ENCODE assay signal across 11 mouse cellular contexts in genomic region chr8:13548831-13549230, GRCm38 (mm10). TPM values are rescaled to one million over a fixed set of nuclear protein-coding genes. Genes with fewer than 3 reads are reported as not detected.
DNase-seq lines count a peak whose midpoint lies in the region; ATAC-seq and TF ChIP-seq lines count a peak whose summit lies in the region.
"Had no signal": no experiment of that assay in that cellular context is flagged by ENCODE, and none has a peak within 500 bp of the region (broad histone marks: within the 10 kb centered on the region; RNA-seq: fewer than 3 reads in every experiment).

No protein-coding gene starts in this region.

- H3K4me1 ChIP-seq in forebrain, postnatal 0 days (ENCODE audit: insufficient read depth), result no peaks in the 10 kb centered on the region
- H3K4me1 ChIP-seq: hindbrain, embryonic 15.5 days; neural tube, embryonic 13.5 days had no signal

- ATAC-seq in forebrain, postnatal 0 days, result no peak

- H3K4me2 ChIP-seq in forebrain, postnatal 0 days (ENCODE audit: low read depth), result no peak overlapping the region
- H3K4me2 ChIP-seq: hindbrain, embryonic 15.5 days; neural tube, embryonic 13.5 days had no signal

- WGBS in forebrain, postnatal 0 days, result 49% methylated on average over 9 of the region's 9 CpGs

- H3K4me3 ChIP-seq in forebrain, postnatal 0 days (ENCODE audit: low read depth, low read length), result no peak overlapping the region
- H3K4me3 ChIP-seq: hindbrain, embryonic 15.5 days; neural tube, embryonic 13.5 days had no signal

- H3K9me3 ChIP-seq in forebrain, postnatal 0 days (ENCODE audit: low read length), result 0 out of 2 replicates have a peak, but pooled peaks cover 5% of the 10 kb centered on the region
- H3K9me3 ChIP-seq: G1E; hindbrain, embryonic 15.5 days had no signal

- no peaks in the 10 kb centered on the region for H3K27me3 ChIP-seq in forebrain, postnatal 0 days (ENCODE audit: insufficient read depth, low read length)
- H3K27me3 ChIP-seq: hindbrain, embryonic 15.5 days; neural tube, embryonic 13.5 days had no signal

- DNase-seq in cerebellum, postnatal 14 days, result peak; percentile 60 to 64
- no peak for DNase-seq in cerebellum, postnatal 4 days (ENCODE audit: low spot score in 2 of 2)
- DNase-seq in MN1 (ENCODE audit: low spot score), result peak; percentile 18
- peak; percentile 57 for DNase-seq in gastrocnemius, postnatal 10 days
- peak; percentile 56 to 78 for DNase-seq in kidney, postnatal 25 days
- DNase-seq in ovary, adult 18-20 months (ENCODE audit: low spot score), result peak; percentile 60
- DNase-seq in retina, embryonic 14.5 days (ENCODE audit: low spot score), result no peak
- no peak for DNase-seq in forebrain, postnatal 0 days

- H3K36me3 ChIP-seq in forebrain, postnatal 0 days (ENCODE audit: insufficient read depth), result no peaks in the 10 kb centered on the region
- H3K36me3 ChIP-seq: G1E; hindbrain, embryonic 15.5 days; neural tube, embryonic 13.5 days had no signal

- no peak overlapping the region for H3K27ac ChIP-seq in forebrain, postnatal 0 days (ENCODE audit: low read depth, low read length)
- H3K27ac ChIP-seq: hindbrain, embryonic 15.5 days; neural tube, embryonic 13.5 days had no signal

- no peak for TF ChIP-seq CTCF in forebrain, postnatal 0 days (IDR thresholded peaks at IDR 0.05; ENCODE audit: low read depth)

- H3K9ac ChIP-seq in forebrain, postnatal 0 days, result no peak overlapping the region
- H3K9ac ChIP-seq: hindbrain, embryonic 15.5 days; neural tube, embryonic 13.5 days had no signal

RNA-seq across cellular contexts. Expression of gene 1700029H14Rik, which starts 13.4 kb away (rescaled TPM):
- total RNA-seq in gastrocnemius, postnatal 10 days (2021), result not detected
- total RNA-seq in forebrain, postnatal 0 days (2014; rRNA removed), result 0.14 and 0.31 TPM in 2 replicates
- polyA plus RNA-seq in forebrain, postnatal 0 days (2015; fragmentation: Nextera tagmentation; extraction: Ambion mirVana), result not detected in 2 replicates
- polyA plus RNA-seq: G1E; hindbrain, embryonic 15.5 days; neural tube, embryonic 13.5 days had no signal

RNA-seq across cellular contexts. Expression of gene Gas6, which starts 54.5 kb away (rescaled TPM):
- total RNA-seq in gastrocnemius, postnatal 10 days (2021), result 10 to 100 TPM; 79.3 to 82.1 TPM
- total RNA-seq in forebrain, postnatal 0 days (2014; rRNA removed), result 64.2 and 65.7 TPM in 2 replicates
- polyA plus RNA-seq in forebrain, postnatal 0 days (2015; fragmentation: Nextera tagmentation; extraction: Ambion mirVana), result 48.7 and 57.0 TPM in 2 replicates
- total RNA-seq: G1E had no signal
- polyA plus RNA-seq: G1E had no signal

Comparison
In these comparisons a context has a peak if more than half of its experiments do, and no peak if none do; other contexts are left out.
1. DNase-seq: peak in cerebellum, postnatal 14 days (2 of 2), MN1 (single experiment), gastrocnemius, postnatal 10 days (single experiment), kidney, postnatal 25 days (2 of 2) and ovary, adult 18-20 months (single experiment); none in cerebellum, postnatal 4 days (0 of 2), retina, embryonic 14.5 days (single experiment) and forebrain, postnatal 0 days (single experiment).